Mouse (Mus musculus): ENCODE results near the gene Cep128. TPM values are rescaled to one million over a fixed set of nuclear protein-coding genes. Genes with fewer than 3 reads are reported as not detected.

Gene Cep128
- total and polyA plus RNA-seq, 3 experiments = 12.7 to 40.1 (median 23.3) TPM

- Histone ChIP-seq H3K4me3 (ENCODE audit: control insufficient read depth in 1 of 2, insufficient read depth in 1 of 2, low read depth in 2 of 2, low read length in 2 of 2) (no peak overlapping the region), H3K27me3 (ENCODE audit: control insufficient read depth in 1 of 2, insufficient read depth in 2 of 2, low read length in 2 of 2) (no peaks in the 10 kb centered on the region), H3K36me3 (ENCODE audit: control insufficient read depth in 1 of 2, insufficient read depth in 2 of 2, low read length in 2 of 2) (peaks cover 0 to 3% of the 10 kb centered on the region in 2 experiments; a peak in 1 of 4 replicates), H3K4me1 (ENCODE audit: control insufficient read depth in 1 of 2, insufficient read depth in 2 of 2, low read length in 2 of 2) (no peaks in the 10 kb centered on the region), H3K79me2 (ENCODE audit: control insufficient read depth, insufficient read depth, low read length, poor library complexity) (no peaks in the 10 kb centered on the region), H3K9ac (ENCODE audit: control insufficient read depth, low read depth, low read length, poor library complexity, severe bottlenecking) (no peak overlapping the region), H3K27ac (ENCODE audit: control insufficient read depth, low read depth, low read length) (no peak overlapping the region), H3K9me3 (replicated peaks; ENCODE audit: insufficient read depth, low read length) (no peaks in the 10 kb centered on the region)
- no peak for TF ChIP-seq JUND (IDR thresholded peaks at IDR 0.05; ENCODE audit: low read depth, low read length)
- no peak for TF ChIP-seq USF1 (IDR thresholded peaks at IDR 0.05; ENCODE audit: low read depth, low read length)
- TF ChIP-seq RAD21 (IDR thresholded peaks at IDR 0.05; ENCODE audit: low read depth, low read length) = no peak
- TF ChIP-seq NELFE (IDR thresholded peaks at IDR 0.05; ENCODE audit: low read depth, low read length) = no peak
- no peak for TF ChIP-seq SMC3 (IDR thresholded peaks at IDR 0.05; ENCODE audit: low read depth, low read length)
- TF ChIP-seq HCFC1 (IDR thresholded peaks at IDR 0.05; ENCODE audit: low read depth, low read length) = no peak
- TF ChIP-seq NRF1 (IDR thresholded peaks at IDR 0.05; ENCODE audit: insufficient read depth, low read depth, low read length, poor library complexity, severe bottlenecking) = no peak
- no peak for TF ChIP-seq USF2 (IDR thresholded peaks at IDR 0.05; ENCODE audit: borderline replicate concordance in 1 of 2, insufficient read depth in 1 of 2, low read depth in 1 of 2, low read length in 2 of 2)
- no peak for TF ChIP-seq TAL1 (IDR thresholded peaks at IDR 0.05; ENCODE audit: low read length)
- no peak for TF ChIP-seq ZMIZ1 (IDR thresholded peaks at IDR 0.05; ENCODE audit: low read depth, low read length)
- TF ChIP-seq KAT2A (conservative IDR thresholded peaks at IDR 0.05; ENCODE audit: low read depth, low read length) = no peak
- DNase-seq (ENCODE audit: low read depth, low spot score) = no peak
Measured at GRCm38 (mm10) chr12:91065423-91065822, 318.8 kb downstream of the Cep128 start.

GRCm38 (mm10) chr12:91064368-91064999, 319.7 kb downstream of the Cep128 start:
- no peak overlapping the region for H3K4me3 ChIP-seq (ENCODE audit: control insufficient read depth in 1 of 2, insufficient read depth in 1 of 2, low read depth in 2 of 2, low read length in 2 of 2)
- no peak for DNase-seq (ENCODE audit: low read depth, low spot score)
- no peaks in the 10 kb centered on the region for H3K9me3 ChIP-seq (replicated peaks; ENCODE audit: insufficient read depth, low read length)
- no peak overlapping the region for H3K9ac ChIP-seq (ENCODE audit: control insufficient read depth, low read depth, low read length, poor library complexity, severe bottlenecking)
- no peaks in the 10 kb centered on the region for H3K79me2 ChIP-seq (ENCODE audit: control insufficient read depth, insufficient read depth, low read length, poor library complexity)
- no peaks in the 10 kb centered on the region for H3K27me3 ChIP-seq (ENCODE audit: control insufficient read depth in 1 of 2, insufficient read depth in 2 of 2, low read length in 2 of 2)
- H3K4me1 ChIP-seq (ENCODE audit: control insufficient read depth in 1 of 2, insufficient read depth in 2 of 2, low read length in 2 of 2) = no peaks in the 10 kb centered on the region
- H3K27ac ChIP-seq (ENCODE audit: control insufficient read depth, low read depth, low read length) = no peak overlapping the region
- TF ChIP-seq GABPA (IDR thresholded peaks at IDR 0.05; ENCODE audit: low read depth, low read length) (no peak), EP300 (IDR thresholded peaks at IDR 0.05; ENCODE audit: low read depth in 1 of 2, low read length in 2 of 2) (no peak), NRF1 (IDR thresholded peaks at IDR 0.05; ENCODE audit: insufficient read depth, low read depth, low read length, poor library complexity, severe bottlenecking) (no peak), MAZ (IDR thresholded peaks at IDR 0.05; ENCODE audit: low read depth, low read length) (no peak), ZNF384 (IDR thresholded peaks at IDR 0.05; ENCODE audit: low read depth, low read length) (no peak), ZC3H11A (IDR thresholded peaks at IDR 0.05; ENCODE audit: low read depth, low read length) (no peak), MYB (IDR thresholded peaks at IDR 0.05; ENCODE audit: low read depth, low read length) (no peak), SMC3 (IDR thresholded peaks at IDR 0.05; ENCODE audit: low read depth, low read length) (no peak), MEF2A (IDR thresholded peaks at IDR 0.05; ENCODE audit: extremely low read depth, insufficient replicate concordance, low read depth, low read length, poor library complexity, severe bottlenecking) (no peak), ZMIZ1 (IDR thresholded peaks at IDR 0.05; ENCODE audit: low read depth, low read length) (no peak), SIN3A (IDR thresholded peaks at IDR 0.05; ENCODE audit: low read length) (no peak)
- H3K36me3 ChIP-seq (ENCODE audit: control insufficient read depth in 1 of 2, insufficient read depth in 2 of 2, low read length in 2 of 2) = peaks cover 0 to 3% of the 10 kb centered on the region in 2 experiments; a peak in 1 of 4 replicates
